Mouse (Mus musculus) heart, postnatal 0 days (tissue): ENCODE data around the gene Gm8297.
"Not testable (repeated sequence)": the region's sequence is repeated elsewhere in the genome, so short reads cannot be mapped to it uniquely, and the experiment has no call there.

Source experiments
- CTCF ChIP-seq: IDR thresholded peaks from 2 replicates; pipeline ENCODE4 v1.5.1; 2016; ENCODE audit warnings: antibody characterized with exemption, control low read depth, low read depth
- EP300 ChIP-seq: IDR thresholded peaks from 2 replicates; pipeline ENCODE4 v1.6.1; 2016; ENCODE audit warnings: antibody characterized with exemption, low read depth

DNA sequence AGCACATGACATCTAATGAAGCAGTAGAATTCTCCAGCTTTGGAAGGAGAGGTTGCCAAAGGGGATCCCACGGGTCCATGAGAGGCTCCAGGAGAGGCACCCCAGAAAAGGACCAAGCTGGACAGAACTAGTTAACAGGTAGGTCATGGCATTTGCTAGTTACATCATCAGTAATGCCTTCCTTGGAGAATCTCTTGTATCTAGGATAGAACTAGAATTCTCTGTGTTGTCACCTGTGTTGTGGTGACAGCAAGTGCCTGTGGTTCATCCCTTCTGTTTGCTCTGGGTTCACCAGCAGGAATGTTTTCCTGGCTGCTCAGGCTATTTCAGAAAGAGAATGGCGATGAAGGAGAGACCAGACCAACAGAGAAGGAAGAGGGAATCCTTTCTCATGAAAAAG is 31.9 kb downstream of the Gm8297 start, which contains the start of gene Gm3298:
- TF ChIP-seq CTCF, EP300: not testable (repeated sequence)
